Mouse (Mus musculus): ENCODE data around the gene Abtb2. TPM values are rescaled to one million over a fixed set of nuclear protein-coding genes. Genes with fewer than 3 reads are reported as not detected.

The Abtb2 gene
- total and polyA plus RNA-seq, 2 experiments, result 6.5 to 15.1 TPM

DNA sequence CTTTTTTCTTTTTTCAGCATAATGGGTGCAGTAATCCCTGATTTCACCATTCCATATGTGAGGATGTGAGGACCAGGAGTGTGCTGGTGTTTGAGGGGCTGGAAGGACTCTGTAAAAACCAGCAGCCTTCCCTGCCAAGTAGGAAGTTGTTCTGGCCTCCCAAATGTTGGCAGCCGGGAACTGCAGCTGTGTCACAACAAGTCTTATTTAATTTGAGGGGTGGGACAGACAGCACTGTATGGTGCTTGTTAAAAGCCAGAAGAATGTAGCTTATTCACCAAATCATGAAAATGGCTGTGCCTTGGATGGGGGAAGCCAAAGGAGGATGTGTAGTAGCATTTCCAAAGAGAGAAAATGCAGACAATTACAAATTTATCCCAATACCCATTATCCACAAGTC, 78.3 kb downstream of the Abtb2 start:
- Histone ChIP-seq H3K79me2 (ENCODE audit: control insufficient read depth, insufficient read depth, low read length) (peaks cover 21% of the 10 kb centered on the region; the same call in 1 of the 2 replicates), H3K36me3 (ENCODE audit: control insufficient read depth, insufficient read depth, low read length) (no peaks in the 10 kb centered on the region), H3K9ac (ENCODE audit: low read depth, low read length) (no peak overlapping the region), H3K4me3 (ENCODE audit: insufficient read depth, low read depth, low read length) (no peak overlapping the region), H3K27me3 (ENCODE audit: control insufficient read depth, insufficient read depth, low read length) (no peaks in the 10 kb centered on the region), H3K4me1 (ENCODE audit: control insufficient read depth, insufficient read depth, low read length) (no peaks in the 10 kb centered on the region), H3K27ac (replicated peaks; ENCODE audit: insufficient read depth, low read depth, low read length) (no peak overlapping the region)
- DNase-seq (ENCODE audit: extremely low read depth, low read depth, low spot score), result no peak
- TF ChIP-seq POLR2A (IDR thresholded peaks at IDR 0.05; ENCODE audit: extremely low read depth, insufficient read depth, low read length) (no peak), CTCF (IDR thresholded peaks at IDR 0.05; ENCODE audit: low read depth, low read length) (no peak)
- WGBS, result 53% methylated on average over 1 of the region's 1 CpGs

DNA sequence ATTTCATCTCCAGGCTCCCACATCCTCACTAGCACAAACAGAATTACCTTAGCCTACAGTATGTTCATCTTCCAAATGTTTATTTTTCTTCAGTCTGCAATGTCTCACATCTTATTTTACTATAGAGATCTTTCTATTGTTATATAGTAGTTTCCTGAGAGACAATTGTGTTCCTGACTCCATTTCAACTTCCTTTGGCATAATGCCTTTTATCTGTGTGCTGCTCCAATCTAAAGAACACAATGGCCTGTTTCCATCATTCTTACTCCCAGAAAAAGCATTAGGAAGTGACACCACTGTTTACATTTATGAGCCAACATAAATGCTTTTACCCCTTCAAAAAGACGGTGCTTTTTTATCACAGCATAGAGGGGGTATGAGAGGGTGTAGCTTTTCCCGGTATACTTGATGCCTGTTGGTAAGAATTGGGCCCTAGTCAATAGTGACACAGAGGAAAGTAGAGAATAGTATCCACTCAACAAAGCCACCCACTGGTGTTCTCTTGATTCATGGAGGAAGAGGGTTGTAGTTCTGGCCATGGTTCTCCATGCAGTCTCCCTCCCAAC, 84.3 kb downstream of the Abtb2 start:
- no peak overlapping the region for H3K9ac ChIP-seq (ENCODE audit: low read depth, low read length)
- H3K27me3 ChIP-seq (ENCODE audit: control insufficient read depth, insufficient read depth, low read length), result no peaks in the 10 kb centered on the region
- H3K36me3 ChIP-seq (ENCODE audit: control insufficient read depth, insufficient read depth, low read length), result no peaks in the 10 kb centered on the region
- H3K79me2 ChIP-seq (ENCODE audit: control insufficient read depth, insufficient read depth, low read length), result peaks cover 10% of the 10 kb centered on the region; the same call in 1 of the 2 replicates
- 75% methylated on average over 2 of the region's 2 CpGs for WGBS
- H3K27ac ChIP-seq (replicated peaks; ENCODE audit: insufficient read depth, low read depth, low read length), result no peak overlapping the region
- H3K4me3 ChIP-seq (ENCODE audit: insufficient read depth, low read depth, low read length), result no peak overlapping the region
- H3K4me1 ChIP-seq (ENCODE audit: control insufficient read depth, insufficient read depth, low read length), result no peaks in the 10 kb centered on the region; the same call in 1 of the 2 replicates
- TF ChIP-seq CTCF (IDR thresholded peaks at IDR 0.05; ENCODE audit: low read depth, low read length), result no peak
- TF ChIP-seq POLR2A (IDR thresholded peaks at IDR 0.05; ENCODE audit: extremely low read depth, insufficient read depth, low read length), result no peak
- no peak for DNase-seq (ENCODE audit: extremely low read depth, low read depth, low spot score)

DNA sequence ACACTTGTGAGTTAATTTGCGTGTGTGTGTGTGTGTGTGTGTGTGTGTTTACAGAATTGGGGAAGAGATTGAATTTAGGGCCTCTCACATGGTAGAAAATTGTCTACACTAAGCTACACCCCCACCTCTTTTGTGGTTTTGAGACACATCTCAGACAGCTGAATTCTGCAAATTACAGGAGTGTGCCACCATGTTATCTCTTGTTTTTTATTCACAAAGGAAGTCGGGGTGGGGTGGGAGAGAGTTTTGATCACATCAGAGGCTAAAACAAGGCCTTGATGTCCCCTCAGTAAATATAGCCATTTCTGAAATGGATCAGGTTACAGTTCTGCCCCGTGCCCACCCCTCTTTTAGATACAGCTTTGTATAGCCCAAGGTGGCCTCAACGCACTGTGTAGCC, 86.0 kb downstream of the Abtb2 start:
- no peaks in the 10 kb centered on the region for H3K27me3 ChIP-seq (ENCODE audit: control insufficient read depth, insufficient read depth, low read length)
- 71% methylated on average over 4 of the region's 4 CpGs for WGBS
- no peaks in the 10 kb centered on the region for H3K36me3 ChIP-seq (ENCODE audit: control insufficient read depth, insufficient read depth, low read length)
- H3K4me3 ChIP-seq (ENCODE audit: insufficient read depth, low read depth, low read length), result no peak overlapping the region
- peaks cover 7% of the 10 kb centered on the region; the same call in 1 of the 2 replicates for H3K79me2 ChIP-seq (ENCODE audit: control insufficient read depth, insufficient read depth, low read length)
- no peaks in the 10 kb centered on the region; the same call in 1 of the 2 replicates for H3K4me1 ChIP-seq (ENCODE audit: control insufficient read depth, insufficient read depth, low read length)
- H3K9ac ChIP-seq (ENCODE audit: low read depth, low read length), result no peak overlapping the region
- no peak overlapping the region for H3K27ac ChIP-seq (replicated peaks; ENCODE audit: insufficient read depth, low read depth, low read length)
- DNase-seq (ENCODE audit: extremely low read depth, low read depth, low spot score), result no peak
- TF ChIP-seq CTCF (IDR thresholded peaks at IDR 0.05; ENCODE audit: low read depth, low read length) (no peak), POLR2A (IDR thresholded peaks at IDR 0.05; ENCODE audit: extremely low read depth, insufficient read depth, low read length) (no peak)

DNA sequence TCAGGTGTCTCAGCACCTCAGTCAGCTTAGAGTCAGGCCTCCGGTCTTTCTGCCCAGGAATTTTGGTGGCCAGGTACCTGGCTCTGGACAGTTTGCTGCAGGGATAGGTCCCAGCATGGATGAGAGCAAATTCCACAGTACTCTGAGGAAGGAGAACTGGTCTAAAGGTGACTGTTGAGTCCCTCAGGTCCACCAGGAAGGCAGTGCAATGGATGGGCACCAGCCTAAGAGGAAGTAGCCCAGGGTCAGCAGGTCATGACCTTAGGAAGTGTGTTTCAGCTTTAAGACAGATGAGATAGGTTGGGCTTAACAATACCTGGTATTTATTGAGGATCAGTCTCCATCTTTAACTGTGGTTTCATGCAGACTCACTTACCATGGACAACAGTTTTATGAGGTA, 88.9 kb downstream of the Abtb2 start:
- no peaks in the 10 kb centered on the region for H3K27me3 ChIP-seq (ENCODE audit: control insufficient read depth, insufficient read depth, low read length)
- H3K4me1 ChIP-seq (ENCODE audit: control insufficient read depth, insufficient read depth, low read length), result no peaks in the 10 kb centered on the region; the same call in 1 of the 2 replicates
- H3K27ac ChIP-seq (replicated peaks; ENCODE audit: insufficient read depth, low read depth, low read length), result no peak overlapping the region
- no peaks in the 10 kb centered on the region for H3K36me3 ChIP-seq (ENCODE audit: control insufficient read depth, insufficient read depth, low read length)
- 100% methylated on average over 1 of the region's 1 CpGs for WGBS
- no peak overlapping the region for H3K9ac ChIP-seq (ENCODE audit: low read depth, low read length)
- no peak for DNase-seq (ENCODE audit: extremely low read depth, low read depth, low spot score)
- no peak overlapping the region for H3K4me3 ChIP-seq (ENCODE audit: insufficient read depth, low read depth, low read length)
- peaks cover 7% of the 10 kb centered on the region; the same call in 1 of the 2 replicates for H3K79me2 ChIP-seq (ENCODE audit: control insufficient read depth, insufficient read depth, low read length)
- TF ChIP-seq POLR2A (IDR thresholded peaks at IDR 0.05; ENCODE audit: extremely low read depth, insufficient read depth, low read length) (no peak), CTCF (IDR thresholded peaks at IDR 0.05; ENCODE audit: low read depth, low read length) (no peak)

DNA sequence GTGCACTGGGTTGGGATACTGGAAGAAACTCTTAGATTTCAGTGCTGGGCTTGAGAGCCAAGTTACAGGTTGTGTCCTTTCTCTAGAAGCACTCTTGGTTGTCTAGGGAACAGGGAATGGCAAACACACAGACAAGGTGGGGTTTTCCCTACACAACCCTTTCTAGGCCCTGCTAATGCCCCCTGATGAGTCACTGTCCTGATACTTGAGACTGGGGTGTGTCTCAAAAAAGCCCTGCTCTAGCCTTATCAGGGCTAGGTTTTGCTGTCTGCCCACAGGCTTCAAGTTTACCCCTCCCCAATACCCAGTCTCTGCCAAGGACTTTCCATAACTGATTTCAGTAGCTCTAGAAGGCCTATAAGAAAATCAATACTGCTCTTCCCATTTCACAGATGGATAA, 89.9 kb downstream of the Abtb2 start:
- no peak for DNase-seq (ENCODE audit: extremely low read depth, low read depth, low spot score)
- no peak overlapping the region for H3K4me3 ChIP-seq (ENCODE audit: insufficient read depth, low read depth, low read length)
- no peak overlapping the region for H3K9ac ChIP-seq (ENCODE audit: low read depth, low read length)
- H3K27ac ChIP-seq (replicated peaks; ENCODE audit: insufficient read depth, low read depth, low read length), result no peak overlapping the region
- TF ChIP-seq POLR2A (IDR thresholded peaks at IDR 0.05; ENCODE audit: extremely low read depth, insufficient read depth, low read length) (no peak), CTCF (IDR thresholded peaks at IDR 0.05; ENCODE audit: low read depth, low read length) (no peak)
- H3K4me1 ChIP-seq (ENCODE audit: control insufficient read depth, insufficient read depth, low read length), result no peaks in the 10 kb centered on the region; the same call in 1 of the 2 replicates
- 0 out of 2 replicates have a peak, but pooled peaks cover 4% of the 10 kb centered on the region for H3K79me2 ChIP-seq (ENCODE audit: control insufficient read depth, insufficient read depth, low read length)
- H3K27me3 ChIP-seq (ENCODE audit: control insufficient read depth, insufficient read depth, low read length), result no peaks in the 10 kb centered on the region
- no peaks in the 10 kb centered on the region for H3K36me3 ChIP-seq (ENCODE audit: control insufficient read depth, insufficient read depth, low read length)

DNA sequence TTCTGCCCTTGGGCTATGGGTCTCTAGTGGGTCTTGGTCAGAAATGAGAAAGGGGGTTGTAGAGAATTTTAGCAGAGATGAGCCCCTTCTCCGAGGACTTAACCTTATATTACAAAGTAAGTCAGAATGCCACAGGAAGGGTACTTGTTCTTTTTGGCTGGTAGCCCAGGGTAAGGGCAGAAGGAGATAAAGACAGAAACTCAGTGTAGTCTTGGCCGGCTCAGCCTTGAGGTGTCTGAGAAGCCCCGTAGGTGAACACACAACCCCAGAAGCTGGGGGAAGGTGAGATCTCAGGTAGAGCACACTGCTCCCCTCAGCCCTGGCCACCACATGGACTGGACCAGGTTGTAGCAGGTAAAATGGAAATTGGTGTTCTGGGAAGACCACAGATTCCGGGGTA, 93.1 kb downstream of the Abtb2 start:
- TF ChIP-seq POLR2A (IDR thresholded peaks at IDR 0.05; ENCODE audit: extremely low read depth, insufficient read depth, low read length) (no peak), CTCF (IDR thresholded peaks at IDR 0.05; ENCODE audit: low read depth, low read length) (no peak)
- no peak overlapping the region for H3K9ac ChIP-seq (ENCODE audit: low read depth, low read length)
- H3K4me1 ChIP-seq (ENCODE audit: control insufficient read depth, insufficient read depth, low read length), result no peaks in the 10 kb centered on the region; the same call in 1 of the 2 replicates
- H3K27ac ChIP-seq (replicated peaks; ENCODE audit: insufficient read depth, low read depth, low read length), result no peak overlapping the region
- H3K79me2 ChIP-seq (ENCODE audit: control insufficient read depth, insufficient read depth, low read length), result peaks cover 6% of the 10 kb centered on the region; the same call in 1 of the 2 replicates
- no peaks in the 10 kb centered on the region for H3K36me3 ChIP-seq (ENCODE audit: control insufficient read depth, insufficient read depth, low read length)
- no peak for DNase-seq (ENCODE audit: extremely low read depth, low read depth, low spot score)
- WGBS, result 82% methylated on average over 4 of the region's 4 CpGs
- H3K4me3 ChIP-seq (ENCODE audit: insufficient read depth, low read depth, low read length), result no peak overlapping the region
- H3K27me3 ChIP-seq (ENCODE audit: control insufficient read depth, insufficient read depth, low read length), result no peaks in the 10 kb centered on the region

Data from liver, adult 2 months (tissue).